Mouse (Mus musculus): ENCODE results near the gene Tax1bp1.
"Not testable (repeated sequence)": the region's sequence is repeated elsewhere in the genome, so short reads cannot be mapped to it uniquely, and the experiment has no call there.

Tax1bp1 gene

DNA sequence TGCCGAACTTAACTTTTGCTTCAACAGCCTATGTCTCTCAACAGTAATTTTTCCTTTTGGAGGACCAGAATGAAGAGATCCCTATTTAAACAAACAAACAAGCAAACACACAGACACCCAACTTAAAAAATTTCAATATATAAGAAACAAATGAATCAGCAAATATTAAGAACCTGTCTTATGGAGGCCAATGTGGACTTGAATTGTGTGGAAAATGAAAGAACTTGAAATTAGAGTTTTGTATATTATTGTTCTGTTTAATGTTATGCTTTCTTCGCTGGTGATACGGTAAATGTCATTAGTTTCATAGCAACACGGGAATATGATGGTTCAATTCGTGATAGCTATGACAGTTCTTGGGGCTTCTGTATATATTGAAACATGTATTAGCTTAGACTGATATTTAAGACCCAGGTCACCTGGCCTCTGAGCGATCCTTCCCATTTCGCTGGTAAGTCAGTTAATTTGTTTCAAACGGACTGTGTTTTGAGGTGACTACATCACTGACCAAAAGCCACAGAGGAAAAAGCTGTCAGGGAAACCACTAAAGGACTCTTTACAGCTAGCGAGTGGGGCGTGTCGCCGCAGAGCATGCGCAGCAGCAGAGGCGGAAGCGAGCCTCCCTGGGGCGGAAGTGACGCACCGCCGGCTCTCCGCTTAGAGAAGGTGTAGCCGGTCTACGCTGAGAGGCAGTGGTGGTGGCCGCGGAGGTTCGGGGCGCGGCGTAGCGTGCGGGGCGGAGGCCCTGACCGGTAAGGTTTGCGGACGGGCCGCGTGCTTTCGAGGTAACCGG lies at the start of gene Tax1bp1:
Tax1bp1 (plus strand) TSS at position 626 of the 793 bp plus-strand sequence.
- DNase-seq, result peak; percentile 92

GRCm38 (mm10) chr6:52667641-52668040 lies 45.9 kb upstream of the Tax1bp1 start:
- no peak for DNase-seq

- DNase-seq, result not testable (repeated sequence)
These were observed 43.7 kb upstream of the Tax1bp1 start for GRCm38 (mm10) chr6:52669878-52670277.

- no peak for DNase-seq
These were observed 41.7 kb upstream of the Tax1bp1 start for GRCm38 (mm10) chr6:52671791-52672190.

DNA sequence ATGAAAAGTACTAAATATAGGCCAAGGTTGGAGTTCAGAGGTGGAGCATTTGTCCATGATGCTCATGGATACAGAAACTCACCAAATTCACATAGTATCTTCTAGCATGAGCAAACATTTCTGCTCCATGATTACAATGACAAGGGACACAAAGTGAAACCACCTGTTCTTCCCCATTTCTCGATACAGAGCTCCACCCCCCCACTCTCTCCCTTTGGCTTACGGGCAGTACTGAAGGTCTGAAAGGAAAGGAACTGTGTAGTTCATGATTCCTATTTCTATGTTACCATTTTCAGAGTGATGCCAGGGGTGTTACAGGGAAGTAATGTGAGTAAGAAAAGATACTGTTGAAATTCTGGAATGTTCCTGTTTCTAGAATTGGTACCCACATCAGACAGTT lies 41.0 kb upstream of the Tax1bp1 start:
- DNase-seq, result no peak

DNA sequence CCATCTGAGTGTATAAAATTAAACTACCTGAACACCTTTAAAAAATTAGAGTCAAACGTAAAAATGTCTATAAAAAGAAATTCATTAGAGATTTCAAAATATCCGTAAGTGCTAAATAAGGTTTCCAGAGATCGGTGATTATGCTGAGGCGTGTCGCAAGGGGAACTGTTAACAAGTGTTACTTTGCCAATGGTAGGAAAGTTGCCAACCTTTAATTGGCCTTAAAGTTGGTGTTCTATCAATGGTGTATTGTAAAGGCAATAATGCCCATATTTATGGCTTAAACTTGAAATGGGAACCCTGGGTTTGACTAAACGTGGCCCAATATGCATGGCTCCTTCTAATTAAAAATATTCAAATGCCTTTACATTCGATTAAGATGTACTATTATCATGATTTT lies 39.8 kb upstream of the Tax1bp1 start:
- DNase-seq, result no peak

DNA sequence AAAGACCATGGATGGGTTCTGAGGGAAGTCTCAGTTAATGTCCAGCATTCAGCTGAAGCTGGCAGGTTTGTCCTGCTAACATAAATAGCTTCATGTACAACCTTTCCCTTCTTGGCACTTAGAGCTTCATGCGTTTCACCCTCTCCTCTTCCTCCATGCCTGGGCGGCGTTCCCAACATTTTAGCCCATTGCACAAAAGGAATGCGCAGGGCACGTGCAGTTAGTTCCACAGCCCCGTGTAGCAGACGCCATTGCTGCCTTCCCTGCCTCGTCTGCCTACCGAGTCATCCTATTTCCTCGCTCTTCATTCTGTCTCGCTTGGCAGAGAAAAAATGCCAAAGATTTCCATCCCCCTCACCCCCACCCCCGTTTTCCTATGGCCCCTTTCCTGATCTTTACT lies 39.0 kb upstream of the Tax1bp1 start:
- DNase-seq, result no peak

DNA sequence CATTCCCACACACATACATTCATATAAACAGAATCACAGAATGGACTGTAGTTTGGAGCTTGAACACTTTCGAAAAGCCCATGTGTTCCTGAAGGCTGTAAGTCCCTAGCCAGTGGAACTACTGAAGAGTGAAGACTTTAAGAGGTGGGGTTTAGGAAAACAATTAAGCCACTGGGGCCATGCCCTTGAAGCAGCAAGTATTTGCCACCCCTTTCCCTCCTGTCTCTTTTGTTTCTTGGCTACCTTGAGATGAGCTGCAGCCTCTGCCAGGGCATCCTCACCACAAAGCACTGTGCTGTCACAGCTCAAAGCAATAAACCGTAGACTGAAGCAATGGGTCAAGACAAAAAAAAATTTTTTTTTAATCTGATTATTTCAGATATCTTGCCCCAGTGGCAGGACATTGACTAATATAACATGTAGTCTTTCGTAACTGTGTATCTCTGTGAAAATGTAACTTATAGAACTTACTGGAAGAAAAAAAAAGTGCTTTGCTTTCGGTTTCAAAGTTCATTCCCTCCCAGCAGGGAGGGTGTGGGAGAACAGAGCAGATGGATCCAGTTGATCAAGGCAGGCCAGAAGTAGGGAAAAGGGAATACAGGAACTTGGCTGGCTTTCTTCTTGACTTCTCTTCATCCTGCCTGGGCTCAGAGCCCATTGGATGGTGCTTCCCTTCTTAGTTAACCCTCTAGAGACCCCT lies 38.2 kb upstream of the Tax1bp1 start:
- no peak for DNase-seq

- not testable (repeated sequence) for DNase-seq
These were observed 36.0 kb upstream of the Tax1bp1 start for GRCm38 (mm10) chr6:52677534-52677933.

DNA sequence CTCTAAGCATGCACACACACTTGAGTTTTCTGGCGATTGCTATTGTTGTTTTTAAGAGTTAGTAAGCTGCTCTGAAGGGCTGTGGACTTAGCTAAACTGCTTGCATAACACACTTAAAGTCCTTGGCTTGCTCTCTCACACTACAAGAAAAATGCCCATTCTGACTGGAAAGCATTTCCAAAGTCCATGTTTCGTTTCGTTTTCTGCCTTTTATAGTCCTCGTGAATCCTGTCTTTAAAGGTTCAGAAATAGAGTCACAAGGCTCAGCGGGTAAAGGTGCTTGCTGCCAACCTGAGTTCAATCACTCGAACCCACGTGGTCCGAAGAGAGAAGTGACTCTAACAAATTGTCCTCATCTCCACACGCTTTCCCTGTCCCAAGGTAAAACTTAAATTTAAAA lies 34.0 kb upstream of the Tax1bp1 start:
- no peak for DNase-seq

- DNase-seq, result no peak
These were observed 33.0 kb upstream of the Tax1bp1 start for GRCm38 (mm10) chr6:52680458-52681032.

DNA sequence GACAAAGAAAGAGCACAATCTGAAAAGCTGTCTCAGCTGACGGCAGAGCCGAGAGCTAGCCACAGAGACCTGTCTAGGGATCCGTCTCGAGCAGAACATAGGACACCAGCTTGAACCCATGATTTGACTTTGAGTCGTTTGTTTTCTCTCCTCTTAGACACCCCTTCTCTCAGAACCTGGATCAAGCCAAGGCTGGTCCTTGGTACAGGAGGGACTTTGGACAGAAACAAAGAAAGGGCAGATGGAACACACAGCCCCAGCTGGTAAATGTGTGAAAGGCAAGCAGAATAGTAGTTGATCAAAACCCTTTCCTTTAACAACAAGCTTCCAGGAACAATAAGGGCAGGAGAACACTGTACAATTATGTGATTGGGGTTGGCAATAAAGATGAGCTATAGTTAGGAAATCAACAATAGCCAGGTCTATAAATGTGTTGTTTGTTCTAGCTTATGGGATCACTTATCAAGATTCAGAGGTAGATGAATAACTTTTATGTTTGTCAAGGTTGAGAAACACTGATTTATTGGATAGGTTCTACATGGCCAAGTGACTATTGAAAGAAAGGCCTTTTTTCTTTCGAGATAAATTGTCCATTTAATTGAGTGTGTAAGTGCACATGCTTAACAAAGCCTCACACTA lies 31.6 kb upstream of the Tax1bp1 start:
- DNase-seq, result no peak

- no peak for DNase-seq
These were observed 30.9 kb upstream of the Tax1bp1 start for GRCm38 (mm10) chr6:52682607-52683006.

DNA sequence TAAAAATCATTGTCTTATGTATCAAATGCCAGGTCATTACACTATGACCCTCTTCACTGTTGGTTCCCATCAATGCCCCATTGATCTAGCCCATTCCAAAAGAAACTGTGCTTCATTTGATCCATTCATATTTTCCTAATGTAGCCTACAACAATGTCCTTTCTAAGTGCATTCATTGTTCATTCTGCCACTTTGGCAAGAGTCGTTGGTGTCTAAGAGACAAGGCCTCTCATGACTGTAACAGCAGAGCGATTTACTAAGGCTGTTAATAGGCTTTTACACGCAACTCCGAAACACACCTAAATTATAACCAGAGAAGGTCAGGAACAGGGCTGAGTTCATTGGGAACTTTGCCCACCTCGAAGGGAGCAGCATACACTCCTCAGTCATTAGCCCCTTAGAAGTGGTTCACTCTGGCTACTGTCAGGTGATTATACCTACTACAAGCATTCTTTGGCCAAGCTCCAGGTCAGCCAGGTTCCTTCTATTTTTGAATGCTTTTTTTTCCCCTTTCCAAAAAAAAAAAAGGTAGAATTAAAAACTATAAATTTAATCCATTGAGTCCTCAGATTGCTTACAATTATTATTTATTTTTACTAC lies 26.5 kb upstream of the Tax1bp1 start:
- no peak for DNase-seq

DNA sequence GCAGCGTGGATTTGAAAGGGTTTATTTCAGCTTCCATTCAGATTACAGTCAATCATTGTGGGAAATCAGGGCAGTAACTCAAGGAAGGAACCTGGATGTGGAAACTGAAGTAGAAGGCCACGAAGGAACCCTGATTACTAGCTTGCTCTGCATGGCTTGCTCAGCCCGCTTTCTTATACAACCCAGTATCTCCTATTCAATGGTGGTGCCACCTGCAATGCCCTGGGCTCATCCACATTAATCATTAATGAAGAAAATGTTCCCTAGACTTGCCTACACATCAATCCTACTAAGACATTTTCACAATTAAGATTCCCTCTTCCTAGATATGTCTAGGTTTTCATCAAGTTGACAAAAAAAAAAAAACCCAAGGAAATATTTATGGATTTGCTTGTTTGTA lies 23.2 kb upstream of the Tax1bp1 start:
- DNase-seq, result no peak

GRCm38 (mm10) chr6:52691800-52692199 lies 21.7 kb upstream of the Tax1bp1 start:
- no peak for DNase-seq

DNA sequence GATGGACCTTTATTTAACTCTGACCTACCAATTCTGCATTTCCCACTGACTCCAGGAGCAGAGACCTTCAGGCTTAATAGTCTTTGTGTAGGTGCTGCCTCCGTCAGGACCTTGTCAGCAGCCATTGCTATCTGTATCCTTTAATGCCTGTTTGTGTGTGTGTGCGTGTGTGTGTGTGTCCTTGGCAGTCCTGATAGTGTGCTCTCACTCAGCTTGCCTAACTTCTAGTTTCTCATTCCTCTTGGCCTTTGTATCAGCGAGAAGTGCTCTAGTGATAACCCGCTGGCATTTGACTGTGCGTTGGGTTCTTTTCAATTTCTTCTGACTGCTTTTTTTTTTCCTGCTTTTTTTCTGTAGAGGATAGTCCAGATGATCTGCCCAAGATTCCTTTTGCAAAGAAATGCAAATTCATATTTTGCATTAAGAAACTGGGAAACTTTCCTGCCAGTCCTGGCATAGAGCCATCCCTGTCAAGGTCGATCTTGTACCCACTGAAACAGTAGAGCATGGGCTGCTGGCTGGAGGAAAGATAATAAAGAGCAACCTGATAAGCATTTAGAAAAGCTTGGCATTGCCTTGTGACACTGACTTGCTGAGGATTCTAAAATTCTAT lies 21.0 kb upstream of the Tax1bp1 start:
- DNase-seq, result no peak

DNA sequence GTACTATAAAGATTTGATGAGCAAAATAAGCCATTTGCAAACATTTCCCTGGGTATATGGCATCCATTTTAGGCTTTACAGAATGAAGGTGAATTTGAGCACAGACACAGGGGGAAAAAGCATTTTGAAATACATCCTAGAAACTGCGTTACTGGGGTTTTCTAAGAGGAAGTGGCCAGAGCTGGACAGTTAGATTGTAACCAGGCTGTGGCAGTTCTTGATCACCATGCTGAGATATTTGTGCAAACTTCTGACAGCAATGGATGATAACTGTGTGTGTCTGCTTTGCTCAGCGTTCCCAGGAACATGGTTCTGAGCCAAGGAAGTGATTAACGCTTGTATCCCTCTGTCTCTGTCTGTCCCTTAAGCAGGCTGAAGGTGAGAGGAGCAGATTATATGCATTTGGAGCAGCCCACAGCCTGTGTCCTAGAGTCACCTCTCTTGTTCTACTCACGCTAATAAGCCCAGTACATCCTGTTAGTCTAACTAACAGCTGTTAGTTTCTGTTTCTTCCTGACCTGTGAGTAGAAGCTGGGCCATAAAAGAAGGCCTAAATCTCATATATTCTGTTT lies 15.5 kb upstream of the Tax1bp1 start:
- no peak for DNase-seq

- no peak for DNase-seq
These were observed 14.5 kb upstream of the Tax1bp1 start for GRCm38 (mm10) chr6:52699050-52699449.

DNA sequence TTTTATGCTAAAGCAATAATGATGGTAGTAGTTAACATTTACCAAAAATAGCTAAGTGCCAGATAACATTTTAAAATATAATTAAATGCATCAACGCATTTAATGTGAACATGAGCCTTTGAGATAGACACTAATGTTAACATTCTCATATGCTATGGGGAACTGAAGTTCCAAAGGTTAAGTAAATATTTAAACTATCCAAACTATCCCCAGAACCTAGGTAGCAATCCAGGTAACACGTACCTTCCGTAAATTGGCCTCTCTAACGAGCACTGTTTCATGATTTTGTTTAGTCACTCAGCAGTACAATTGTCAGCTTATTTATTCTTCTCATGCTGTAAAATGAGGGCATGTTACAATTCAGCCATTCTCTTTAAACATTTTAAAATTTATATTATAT lies 13.6 kb upstream of the Tax1bp1 start:
- DNase-seq, result no peak

GRCm38 (mm10) chr6:52703263-52703662 lies 10.3 kb upstream of the Tax1bp1 start:
- no peak for DNase-seq

DNA sequence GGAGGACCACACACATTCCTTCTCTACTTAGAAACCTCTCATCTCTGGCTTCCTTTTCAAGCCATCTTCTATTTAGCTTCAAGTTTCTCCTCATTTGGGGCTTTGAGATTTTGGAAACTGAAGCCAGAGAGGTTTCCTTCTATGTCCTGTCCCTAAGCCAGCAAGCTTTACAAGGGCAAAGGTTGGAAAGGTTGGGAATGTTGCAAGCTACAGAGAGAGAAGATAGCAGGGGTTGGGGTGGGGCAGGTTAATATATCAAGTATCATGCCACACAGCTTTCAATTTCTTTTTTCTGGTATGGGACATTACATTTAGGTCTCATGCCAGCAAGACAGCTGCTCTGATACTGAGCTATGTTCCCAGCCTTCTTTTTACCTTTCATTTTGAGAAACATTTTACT lies 8.2 kb upstream of the Tax1bp1 start:
- no peak for DNase-seq
